Mouse (Mus musculus) Muller cell, postnatal 12 days (primary cell): Measurements from ENCODE around the gene Tjp3.

Experiments
- DNase-seq: peaks from one replicate; pipeline ENCODE4 v3.0.0-alpha.2; 2015; ENCODE audit errors: inconsistent ontology term

Tjp3 gene

GRCm38 (mm10) chr10:81291511-81292104 lies at the start of gene Tjp3:
TSS of gene Tjp3 (minus strand) at chr10:81291581.
- no peak for DNase-seq

GRCm38 (mm10) chr10:81340551-81341332 lies 49.4 kb upstream of the Tjp3 start:
- DNase-seq: no peak

- no peak for DNase-seq
These were observed 45.2 kb upstream of the Tjp3 start for GRCm38 (mm10) chr10:81336558-81336957.

DNA sequence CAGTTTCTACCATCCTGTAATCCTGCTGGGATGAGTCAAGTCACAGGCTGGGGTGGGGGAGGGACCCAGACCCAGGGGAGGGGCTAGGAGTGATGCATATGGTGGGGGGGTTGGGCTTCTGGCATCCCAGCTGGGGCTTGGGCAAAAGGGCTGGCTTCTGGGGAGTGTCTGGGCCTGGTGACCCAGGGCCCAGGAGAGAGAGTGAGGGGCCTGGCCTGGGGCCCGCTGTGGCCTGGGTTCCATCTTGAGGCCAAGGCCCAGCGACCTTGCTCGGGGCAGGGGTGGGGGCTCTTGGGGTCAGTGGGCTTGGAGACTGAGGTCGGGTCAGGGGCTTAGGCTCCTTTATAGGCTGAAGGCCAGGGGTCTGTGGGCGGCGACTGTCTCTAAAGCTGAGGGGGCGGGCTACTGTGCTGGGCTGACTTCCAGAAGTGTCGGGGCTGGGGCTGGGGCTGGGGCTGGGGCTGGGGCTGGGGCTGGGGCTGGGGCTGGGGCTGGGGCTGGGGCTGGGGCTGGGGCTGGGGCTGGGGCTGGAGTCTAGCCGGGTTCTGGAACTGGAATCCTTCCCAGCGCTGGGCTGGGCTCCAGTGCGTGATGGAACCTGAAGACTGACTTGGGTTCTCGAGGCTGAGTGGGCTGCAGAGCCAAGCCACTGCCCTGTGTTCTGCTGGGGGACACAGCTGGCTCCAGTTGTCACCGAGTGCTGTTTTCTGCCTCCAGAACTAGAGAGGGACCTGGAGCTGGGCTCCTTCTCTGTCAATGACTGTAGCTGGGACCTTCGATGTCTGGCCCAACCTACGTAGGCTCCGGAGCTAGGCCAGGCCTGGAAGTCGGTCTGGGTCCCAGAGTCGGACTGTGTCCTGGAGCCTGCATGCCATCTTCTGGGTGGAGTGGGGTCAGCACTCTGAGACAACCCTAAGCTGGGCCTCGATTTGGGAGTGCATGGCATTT lies 44.3 kb upstream of the Tjp3 start:
- peak; percentile 60 for DNase-seq

GRCm38 (mm10) chr10:81334324-81334723 lies 42.9 kb upstream of the Tjp3 start:
- DNase-seq: no peak

DNA sequence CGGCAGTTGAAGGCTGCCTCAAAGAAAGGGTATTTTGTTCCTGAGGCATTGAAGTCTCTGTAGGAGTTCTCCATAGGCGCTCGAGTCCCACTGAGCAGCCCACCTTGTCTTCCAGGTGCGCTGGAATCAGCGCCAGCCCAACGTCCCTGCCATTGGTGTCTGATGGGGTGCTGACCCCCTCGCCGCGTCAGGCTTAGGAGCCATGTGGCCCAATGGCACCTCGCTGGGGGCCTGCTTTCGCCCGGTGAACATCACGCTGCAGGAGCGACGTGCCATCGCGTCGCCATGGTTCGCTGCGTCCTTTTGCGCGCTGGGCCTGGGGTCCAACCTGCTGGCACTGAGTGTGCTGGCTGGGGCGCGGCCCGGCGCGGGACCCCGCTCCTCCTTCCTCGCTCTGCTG lies 40.9 kb upstream of the Tjp3 start:
- DNase-seq: no peak

DNA sequence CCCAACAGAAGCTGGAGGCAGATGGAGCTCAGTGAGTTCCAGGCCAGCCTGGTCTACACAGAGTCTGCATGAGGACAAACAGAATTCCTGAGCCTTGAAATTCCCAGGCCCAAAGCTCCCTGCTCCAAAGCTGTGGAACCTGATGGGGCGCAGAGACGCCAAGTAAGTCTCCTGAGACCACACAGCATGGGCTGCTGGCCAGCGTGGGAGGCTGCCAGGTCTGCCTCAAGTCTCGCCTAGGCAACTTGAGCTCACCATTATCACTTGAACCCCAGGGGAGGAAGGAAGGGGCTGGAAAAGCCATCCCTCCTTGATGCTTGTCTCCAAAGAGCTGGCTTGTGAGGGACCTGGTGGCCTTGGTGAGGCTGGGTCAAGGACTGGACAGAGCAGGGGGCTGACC lies 38.6 kb upstream of the Tjp3 start:
- no peak for DNase-seq

DNA sequence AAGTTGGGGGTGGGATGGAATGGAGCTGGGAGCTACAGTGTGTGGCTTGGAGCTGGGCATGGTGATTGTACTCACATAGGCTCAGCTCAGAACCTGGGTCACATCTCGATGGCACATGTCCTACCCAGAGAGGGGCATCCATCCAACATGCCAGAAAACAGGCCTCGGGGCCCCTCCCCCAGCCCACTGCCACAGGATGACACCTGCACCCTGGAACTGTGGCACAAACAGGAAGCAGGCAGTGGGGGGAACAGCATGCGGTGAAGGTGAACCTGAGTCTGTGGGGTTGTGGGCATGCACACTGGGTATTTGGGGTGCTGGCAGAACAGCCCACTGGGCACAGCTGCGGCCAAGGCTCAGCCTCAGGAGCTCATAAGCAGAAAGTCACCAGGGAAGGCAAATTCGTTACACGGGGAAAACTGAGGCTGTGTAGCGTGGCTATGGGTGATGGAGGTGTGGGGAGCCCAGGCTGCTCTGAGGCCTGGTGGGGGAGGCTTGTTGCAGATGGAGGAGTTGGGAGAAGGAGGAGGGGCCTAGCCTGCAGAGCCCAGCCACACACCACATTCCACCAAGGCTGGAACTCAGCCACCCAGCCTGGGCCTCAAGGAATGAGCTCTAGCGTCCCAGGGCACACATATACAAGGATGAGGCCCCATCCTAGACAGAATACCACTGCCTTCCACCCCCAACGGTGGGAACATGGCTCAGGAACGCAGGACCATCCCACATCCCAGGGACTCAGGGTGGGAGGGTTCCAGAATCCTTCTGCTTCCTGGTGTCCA lies 38.0 kb upstream of the Tjp3 start:
- peak; percentile 69 for DNase-seq

DNA sequence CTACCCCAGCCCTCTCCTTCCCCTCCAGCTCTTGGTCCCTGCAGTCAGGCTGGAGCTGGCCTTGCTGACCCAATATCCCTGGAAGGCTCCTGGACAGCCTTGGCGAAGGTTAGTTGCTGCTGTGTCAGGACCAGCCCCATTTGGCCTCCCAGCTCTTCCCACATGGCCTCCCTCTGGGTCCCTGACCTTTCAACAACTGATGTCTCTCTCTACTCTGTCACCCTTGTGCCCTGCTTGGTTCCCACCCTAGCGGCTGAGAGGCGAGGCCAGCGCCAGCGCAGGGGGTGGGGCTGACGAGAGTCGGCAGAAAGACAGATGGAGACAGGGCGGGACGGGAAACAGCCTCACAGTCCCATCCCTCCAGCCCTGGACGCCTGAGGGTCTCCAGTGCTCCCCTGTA lies 37.0 kb upstream of the Tjp3 start, which contains the start of gene Tbxa2r:
TSS of gene Tbxa2r (plus strand) at position 346 of the 400 bp plus-strand sequence.
- DNase-seq: no peak

DNA sequence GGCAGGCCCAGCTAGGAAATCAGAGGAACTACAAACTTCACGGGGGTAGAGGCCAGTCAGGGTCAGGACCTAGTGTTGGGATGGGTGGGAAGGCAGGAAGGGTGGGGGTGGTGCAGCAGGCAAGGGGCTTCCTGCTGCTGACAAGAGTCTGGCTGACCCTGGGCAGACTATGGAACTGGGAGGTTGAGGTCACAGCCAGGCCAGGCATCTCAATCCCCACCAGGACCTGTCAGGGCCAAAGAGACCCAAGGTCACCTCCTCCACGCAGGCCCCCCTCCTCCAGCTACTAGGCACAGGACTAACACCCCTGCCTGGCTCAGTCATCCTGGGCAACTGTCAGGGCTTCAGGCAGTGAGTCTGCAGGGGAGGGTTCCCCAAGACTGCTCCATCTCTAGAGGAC lies 36.6 kb upstream of the Tjp3 start:
- DNase-seq: no peak

- no peak for DNase-seq
These were observed 35.5 kb upstream of the Tjp3 start for GRCm38 (mm10) chr10:81326858-81327257.

- no peak for DNase-seq
These were observed 34.4 kb upstream of the Tjp3 start for GRCm38 (mm10) chr10:81325781-81326180.

GRCm38 (mm10) chr10:81325176-81325575 lies 33.8 kb upstream of the Tjp3 start:
- DNase-seq: no peak

DNA sequence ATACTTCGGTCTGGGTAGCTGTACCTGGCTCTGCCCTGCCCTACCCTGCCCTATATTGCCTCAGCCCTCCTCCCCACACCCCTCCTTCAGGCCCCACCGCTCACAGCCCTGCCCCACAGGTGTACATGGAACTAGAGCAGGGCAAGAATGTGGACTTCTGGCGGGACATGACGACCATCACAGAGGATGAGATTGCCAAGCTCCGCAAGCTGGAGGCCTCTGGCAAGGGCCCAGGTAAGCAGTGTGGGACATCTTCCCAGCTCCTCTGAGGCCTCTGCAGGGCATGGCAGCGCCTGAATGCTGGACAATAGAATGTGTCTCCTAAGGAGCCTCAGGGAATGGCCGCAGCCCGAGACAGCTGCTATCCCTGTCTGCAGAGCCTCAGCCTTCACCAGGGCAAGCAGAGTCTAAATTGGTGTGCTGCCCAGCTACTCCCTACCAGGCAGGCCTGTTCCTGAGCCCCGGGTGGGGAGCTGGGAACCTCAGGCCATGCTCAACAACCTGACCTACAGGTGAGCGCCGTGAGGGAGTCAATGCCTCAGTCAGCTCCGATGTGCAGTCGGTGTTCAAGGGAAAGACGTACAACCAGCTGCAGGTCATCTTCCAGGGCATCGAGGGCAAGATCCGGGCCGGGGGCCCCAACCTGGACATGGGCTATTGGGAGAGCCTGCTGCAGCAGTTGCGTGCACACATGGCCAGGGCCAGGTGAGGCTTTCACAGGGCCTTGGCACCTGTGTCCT lies 32.6 kb upstream of the Tjp3 start:
- no peak for DNase-seq

- DNase-seq: no peak
These were observed 31.9 kb upstream of the Tjp3 start for GRCm38 (mm10) chr10:81323141-81323775.

DNA sequence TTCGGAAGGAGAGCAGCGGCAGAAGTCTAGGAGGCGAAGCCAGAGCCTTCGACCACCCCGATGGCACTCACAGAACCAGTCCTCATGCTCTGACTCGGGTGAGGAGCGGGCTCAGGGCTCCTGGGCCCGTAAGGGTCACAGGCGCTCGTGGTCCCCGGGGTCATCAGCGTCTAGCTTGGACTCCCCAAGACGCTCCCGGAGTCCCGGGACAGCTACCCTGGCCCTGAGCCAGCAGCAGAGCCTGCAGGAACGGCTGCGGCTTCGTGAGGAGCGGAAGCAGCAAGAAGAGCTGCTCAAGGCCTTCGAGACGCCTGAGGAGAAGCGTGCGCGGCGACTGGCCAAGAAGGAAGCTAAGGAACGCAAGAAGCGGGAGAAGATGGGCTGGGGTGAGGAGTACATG lies 31.1 kb upstream of the Tjp3 start:
- no peak for DNase-seq

DNA sequence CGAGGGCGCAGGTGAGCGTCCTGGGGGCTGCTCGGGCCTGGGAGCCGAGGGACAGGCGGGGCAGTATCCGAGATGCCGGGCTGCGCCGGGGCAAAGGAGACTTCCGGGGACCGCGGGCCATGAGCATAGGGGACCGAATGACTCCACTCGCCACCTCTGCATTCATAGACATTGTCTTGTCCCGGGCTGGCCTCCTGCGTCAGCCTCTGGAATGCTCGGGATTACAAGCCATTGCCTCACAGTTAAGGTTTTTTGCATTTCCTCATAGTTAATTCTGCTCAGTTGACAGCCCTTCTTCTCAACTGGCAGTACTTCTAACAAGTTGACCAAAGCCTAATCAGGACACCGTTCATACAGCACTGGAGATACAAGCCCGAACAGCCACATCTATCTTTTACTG lies 30.1 kb upstream of the Tjp3 start:
- DNase-seq: no peak

DNA sequence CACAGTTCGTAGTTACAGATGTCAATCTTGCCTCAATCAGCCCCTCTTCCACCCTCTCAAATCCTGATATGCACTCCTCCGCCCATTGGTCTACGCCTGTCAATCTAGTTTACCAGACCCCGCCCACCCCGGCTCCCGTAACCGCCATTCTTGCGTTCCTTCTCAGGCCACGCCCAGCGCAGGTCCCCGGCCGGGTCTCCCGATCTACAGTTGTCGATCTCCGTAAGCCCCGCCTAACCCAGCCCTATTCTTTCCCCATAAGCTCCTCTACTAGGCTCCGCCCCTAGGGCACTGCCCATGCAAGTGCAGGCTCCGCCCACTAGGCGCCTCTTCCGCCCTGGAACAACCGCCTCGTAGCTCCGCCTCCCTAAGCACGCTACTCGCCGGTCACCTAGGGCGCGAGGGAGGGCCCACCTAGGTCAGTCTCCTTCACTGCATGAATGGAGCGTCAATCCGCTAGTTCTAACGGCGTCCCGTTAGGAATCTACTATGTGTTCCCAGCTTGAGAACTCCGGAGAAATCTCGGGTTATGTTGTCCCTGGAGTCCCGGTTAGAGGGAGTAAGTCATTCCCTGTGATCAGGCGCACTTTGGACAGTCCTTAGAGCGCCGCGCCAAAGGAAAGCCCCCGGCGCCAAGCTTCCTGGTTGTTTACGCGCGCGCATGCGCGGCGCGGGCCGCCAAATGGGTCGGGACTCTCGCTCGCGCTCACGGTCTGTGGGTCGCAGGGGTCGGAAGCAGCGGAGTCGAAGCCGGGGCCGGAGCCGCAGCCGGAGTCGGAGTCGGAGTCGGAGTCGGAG lies 29.4 kb upstream of the Tjp3 start, which contains the start of gene Cactin:
TSS of gene Cactin (plus strand) at position 554 of the 798 bp plus-strand sequence.
- peak; percentile 100 for DNase-seq
